Mouse (Mus musculus): ENCODE measurements around the gene Pde4b. TPM values are rescaled to one million over a fixed set of nuclear protein-coding genes. Genes with fewer than 3 reads are reported as not detected.
"Not testable (repeated sequence)": the region's sequence is repeated elsewhere in the genome, so short reads cannot be mapped to it uniquely, and the experiment has no call there.

The Pde4b gene
- polyA plus RNA-seq, 1 experiment from 2014 or later = 3.1 TPM

GRCm38 (mm10) chr4:102494203-102494602, 406.9 kb downstream of the Pde4b start:
- not testable (repeated sequence) for H3K4me1 ChIP-seq (ENCODE audit: control insufficient read depth, low read depth, low read length); H3K9me3 ChIP-seq (replicated peaks; ENCODE audit: control insufficient read depth, low read length); H3K27ac ChIP-seq (ENCODE audit: low read length); H3K4me2 ChIP-seq (ENCODE audit: low read depth, low read length); H3K9ac ChIP-seq (ENCODE audit: low read depth, low read length); ATAC-seq (ENCODE audit: low read depth); H3K36me3 ChIP-seq (ENCODE audit: control insufficient read depth, insufficient read depth); H3K4me3 ChIP-seq (ENCODE audit: low read depth, low read length); H3K27me3 ChIP-seq (ENCODE audit: control insufficient read depth, insufficient read depth, low read depth, low read length)
- 91% methylated on average over 5 of the region's 10 CpGs for WGBS (ENCODE audit: insufficient replicate concordance)

GRCm38 (mm10) chr4:102495001-102495400, 407.7 kb downstream of the Pde4b start:
- 46% methylated on average over 5 of the region's 5 CpGs for WGBS (ENCODE audit: insufficient replicate concordance)
- no peak for ATAC-seq (ENCODE audit: low read depth)

GRCm38 (mm10) chr4:102495474-102495873, 408.1 kb downstream of the Pde4b start:
- Histone ChIP-seq H3K36me3 (ENCODE audit: control insufficient read depth, insufficient read depth) (no peaks in the 10 kb centered on the region), H3K4me2 (ENCODE audit: low read depth, low read length) (no peak overlapping the region), H3K9ac (ENCODE audit: low read depth, low read length) (no peak overlapping the region), H3K4me3 (ENCODE audit: low read depth, low read length) (no peak overlapping the region), H3K4me1 (ENCODE audit: control insufficient read depth, low read depth, low read length) (no peaks in the 10 kb centered on the region), H3K27ac (ENCODE audit: low read length) (no peak overlapping the region), H3K27me3 (ENCODE audit: control insufficient read depth, insufficient read depth, low read depth, low read length) (no peaks in the 10 kb centered on the region), H3K9me3 (replicated peaks; ENCODE audit: control insufficient read depth, low read length) (no peaks in the 10 kb centered on the region)
- 24% methylated on average over 5 of the region's 5 CpGs for WGBS (ENCODE audit: insufficient replicate concordance)
- ATAC-seq (ENCODE audit: low read depth) = no peak

More at GRCm38 (mm10) chr4:102495001-102495400, 407.7 kb downstream of the Pde4b start:
- Histone ChIP-seq H3K36me3 (ENCODE audit: control insufficient read depth, insufficient read depth) (no peaks in the 10 kb centered on the region), H3K4me2 (ENCODE audit: low read depth, low read length) (no peak overlapping the region), H3K4me3 (ENCODE audit: low read depth, low read length) (no peak overlapping the region), H3K9ac (ENCODE audit: low read depth, low read length) (no peak overlapping the region), H3K4me1 (ENCODE audit: control insufficient read depth, low read depth, low read length) (no peaks in the 10 kb centered on the region), H3K27ac (ENCODE audit: low read length) (no peak overlapping the region), H3K27me3 (ENCODE audit: control insufficient read depth, insufficient read depth, low read depth, low read length) (no peaks in the 10 kb centered on the region), H3K9me3 (replicated peaks; ENCODE audit: control insufficient read depth, low read length) (no peaks in the 10 kb centered on the region)

- Histone ChIP-seq H3K27me3 (ENCODE audit: control insufficient read depth, insufficient read depth, low read depth, low read length) (no peaks in the 10 kb centered on the region), H3K4me1 (ENCODE audit: control insufficient read depth, low read depth, low read length) (no peaks in the 10 kb centered on the region), H3K9ac (ENCODE audit: low read depth, low read length) (no peak overlapping the region), H3K27ac (ENCODE audit: low read length) (no peak overlapping the region), H3K4me3 (ENCODE audit: low read depth, low read length) (no peak overlapping the region), H3K4me2 (ENCODE audit: low read depth, low read length) (no peak overlapping the region), H3K36me3 (ENCODE audit: control insufficient read depth, insufficient read depth) (no peaks in the 10 kb centered on the region), H3K9me3 (replicated peaks; ENCODE audit: control insufficient read depth, low read length) (no peaks in the 10 kb centered on the region)
- 66% methylated on average over 20 of the region's 20 CpGs for whole genome bisulfite sequencing (ENCODE audit: insufficient replicate concordance)
- ATAC-seq (ENCODE audit: low read depth) = no peak
Measured at GRCm38 (mm10) chr4:102496269-102497177, 409.2 kb downstream of the Pde4b start.

- Histone ChIP-seq H3K27me3 (ENCODE audit: control insufficient read depth, insufficient read depth, low read depth, low read length) (no peaks in the 10 kb centered on the region), H3K4me1 (ENCODE audit: control insufficient read depth, low read depth, low read length) (no peaks in the 10 kb centered on the region), H3K27ac (ENCODE audit: low read length) (no peak overlapping the region), H3K4me3 (ENCODE audit: low read depth, low read length) (no peak overlapping the region), H3K9me3 (replicated peaks; ENCODE audit: control insufficient read depth, low read length) (no peaks in the 10 kb centered on the region), H3K36me3 (ENCODE audit: control insufficient read depth, insufficient read depth) (no peaks in the 10 kb centered on the region), H3K4me2 (ENCODE audit: low read depth, low read length) (no peak overlapping the region), H3K9ac (ENCODE audit: low read depth, low read length) (no peak overlapping the region)
- no peak for ATAC-seq (ENCODE audit: low read depth)
- 62% methylated on average over 3 of the region's 3 CpGs for WGBS (ENCODE audit: insufficient replicate concordance)
Measured at GRCm38 (mm10) chr4:102497221-102497620, 409.9 kb downstream of the Pde4b start.

GRCm38 (mm10) chr4:102498169-102498919, 411.0 kb downstream of the Pde4b start:
- Histone ChIP-seq H3K27me3 (ENCODE audit: control insufficient read depth, insufficient read depth, low read depth, low read length) (no peaks in the 10 kb centered on the region), H3K9ac (ENCODE audit: low read depth, low read length) (no peak overlapping the region), H3K36me3 (ENCODE audit: control insufficient read depth, insufficient read depth) (no peaks in the 10 kb centered on the region), H3K4me2 (ENCODE audit: low read depth, low read length) (no peak overlapping the region), H3K4me1 (ENCODE audit: control insufficient read depth, low read depth, low read length) (no peaks in the 10 kb centered on the region), H3K9me3 (replicated peaks; ENCODE audit: control insufficient read depth, low read length) (no peaks in the 10 kb centered on the region), H3K4me3 (ENCODE audit: low read depth, low read length) (no peak overlapping the region), H3K27ac (ENCODE audit: low read length) (no peak overlapping the region)
- WGBS (ENCODE audit: insufficient replicate concordance) = 52% methylated on average over 4 of the region's 4 CpGs
- ATAC-seq (ENCODE audit: low read depth) = no peak

GRCm38 (mm10) chr4:102498920-102499316, 411.6 kb downstream of the Pde4b start:
- no peaks in the 10 kb centered on the region for H3K9me3 ChIP-seq (replicated peaks; ENCODE audit: control insufficient read depth, low read length)
- no peaks in the 10 kb centered on the region for H3K36me3 ChIP-seq (ENCODE audit: control insufficient read depth, insufficient read depth)
- no peak overlapping the region for H3K4me2 ChIP-seq (ENCODE audit: low read depth, low read length)
- no peaks in the 10 kb centered on the region for H3K4me1 ChIP-seq (ENCODE audit: control insufficient read depth, low read depth, low read length)
- H3K27me3 ChIP-seq (ENCODE audit: control insufficient read depth, insufficient read depth, low read depth, low read length) = no peaks in the 10 kb centered on the region
- 18% methylated on average over 1 of the region's 1 CpGs for WGBS (ENCODE audit: insufficient replicate concordance)
- H3K9ac ChIP-seq (ENCODE audit: low read depth, low read length) = no peak overlapping the region
- H3K4me3 ChIP-seq (ENCODE audit: low read depth, low read length) = no peak overlapping the region
- no peak overlapping the region for H3K27ac ChIP-seq (ENCODE audit: low read length)
- ATAC-seq (ENCODE audit: low read depth) = no peak

GRCm38 (mm10) chr4:102505714-102506113, 418.4 kb downstream of the Pde4b start:
- Histone ChIP-seq H3K4me2 (ENCODE audit: low read depth, low read length) (no peak overlapping the region), H3K27me3 (ENCODE audit: control insufficient read depth, insufficient read depth, low read depth, low read length) (no peaks in the 10 kb centered on the region), H3K27ac (ENCODE audit: low read length) (no peak overlapping the region), H3K4me1 (ENCODE audit: control insufficient read depth, low read depth, low read length) (peaks cover 3% of the 10 kb centered on the region; the same call in 1 of the 2 replicates), H3K9me3 (replicated peaks; ENCODE audit: control insufficient read depth, low read length) (no peaks in the 10 kb centered on the region), H3K36me3 (ENCODE audit: control insufficient read depth, insufficient read depth) (no peaks in the 10 kb centered on the region), H3K9ac (ENCODE audit: low read depth, low read length) (no peak overlapping the region), H3K4me3 (ENCODE audit: low read depth, low read length) (no peak overlapping the region)
- ATAC-seq (ENCODE audit: low read depth) = no peak
- WGBS (ENCODE audit: insufficient replicate concordance) = 55% methylated on average over 6 of the region's 6 CpGs
